Mouse (Mus musculus) neural tube, embryonic 14.5 days (tissue): ENCODE data around the gene Rps6kc1. TPM values are rescaled to one million over a fixed set of nuclear protein-coding genes. Genes with fewer than 3 reads are reported as not detected.

Experiments used
- ATAC-seq: fragments of 200-750 bp; cut with Nextera tagmentation; 2 replicates; pipeline ENCODE4 v1.8.0; 2017; ENCODE audit warnings: low read depth, mild to moderate bottlenecking, moderate TSS enrichment, moderate library complexity
- H3K27ac ChIP-seq: fragments of 300-500 bp; sonication (generic); 2 replicates; pipeline ENCODE4 v1.5.1; 2014; ENCODE audit warnings: low read depth, mild to moderate bottlenecking, control low read depth, low read length, moderate library complexity, mixed read lengths
- H3K27me3 ChIP-seq: fragments of 300-500 bp; sonication (generic); 2 replicates; pipeline ENCODE4 v1.6.1; 2014; ENCODE audit warnings: low read length; ENCODE audit not compliant: control insufficient read depth, insufficient read depth
- H3K36me3 ChIP-seq: fragments of 300-500 bp; sonication (generic); 2 replicates; pipeline ENCODE4 v1.6.1; 2014; ENCODE audit warnings: low read length, mixed read lengths; ENCODE audit not compliant: control insufficient read depth, insufficient read depth
- H3K4me1 ChIP-seq: fragments of 300-500 bp; sonication (generic); 2 replicates; pipeline ENCODE4 v1.6.1; 2014; ENCODE audit warnings: low read length; ENCODE audit not compliant: control insufficient read depth, insufficient read depth
- H3K4me2 ChIP-seq: fragments of 300-500 bp; sonication (generic); 2 replicates; pipeline ENCODE4 v1.6.1; 2014; ENCODE audit warnings: mild to moderate bottlenecking, low read depth, low read length, control low read depth
- H3K4me3 ChIP-seq: fragments of 300-500 bp; sonication (generic); 2 replicates; pipeline ENCODE4 v1.5.1; 2014; ENCODE audit warnings: low read depth, low read length, control low read depth, mixed read lengths
- H3K9ac ChIP-seq: fragments of 300-500 bp; sonication (generic); replicated peaks from 2 replicates; pipeline ENCODE4 v1.6.1; 2014; ENCODE audit warnings: low read depth, mild to moderate bottlenecking, control low read depth, low read length, mixed read lengths
- H3K9me3 ChIP-seq: fragments of 300-500 bp; sonication (generic); 2 replicates; pipeline ENCODE4 v1.6.1; 2016; ENCODE audit warnings: low read length; ENCODE audit not compliant: control insufficient read depth
- WGBS: fragments of 180-500 bp; shearing (Covaris S2); extraction: QIAGEN DNeasy Blood & Tissue Kit; methylation state at CpG from one replicate; pipeline ENCODE4 v1.1.7; 2014; 5-methylcytosine and 5-hydroxymethylcytosine counted together
- polyA plus RNA-seq: library from polyadenylated mRNA; unstranded; fragments of >200 nt; fragmentation: Nextera tagmentation; extraction: Ambion mirVana; gene quantifications from 2 replicates; pipeline ENCODE4 v1.2.1, GENCODE M21; 2014

The Rps6kc1 gene
- polyA plus RNA-seq, 1 experiment from 2014 or later = 27.6 TPM

- ATAC-seq = no peak
- Histone ChIP-seq H3K4me2 (no peak overlapping the region), H3K4me1 (no peaks in the 10 kb centered on the region), H3K36me3 (no peaks in the 10 kb centered on the region), H3K27ac (no peak overlapping the region), H3K9ac (no peak overlapping the region), H3K4me3 (no peak overlapping the region), H3K9me3 (no peaks in the 10 kb centered on the region), H3K27me3 (no peaks in the 10 kb centered on the region)
- WGBS = 69% methylated on average over 11 of the region's 11 CpGs
Observed at GRCm38 (mm10) chr1:190695589-190695988, 216.0 kb downstream of the Rps6kc1 start.

GRCm38 (mm10) chr1:190690528-190691262 is 220.9 kb downstream of the Rps6kc1 start:
- no peaks in the 10 kb centered on the region for H3K27me3 ChIP-seq
- 0 out of 2 replicates have a peak overlapping the region, but pooled peaks have one; percentile 16 for H3K9ac ChIP-seq
- WGBS = 50% methylated on average over 29 of the region's 29 CpGs
- H3K27ac ChIP-seq = peak overlapping the region; percentile 48; the same call in 1 of the 2 replicates
- H3K4me3 ChIP-seq = no peak overlapping the region
- 0 out of 2 replicates have a peak overlapping the region, but pooled peaks have one; percentile 18 for H3K4me2 ChIP-seq
- H3K9me3 ChIP-seq = no peaks in the 10 kb centered on the region
- no peaks in the 10 kb centered on the region for H3K36me3 ChIP-seq
- ATAC-seq = peak; percentile 73
- no peaks in the 10 kb centered on the region for H3K4me1 ChIP-seq

GRCm38 (mm10) chr1:190683060-190683459 is 228.5 kb downstream of the Rps6kc1 start:
- no peaks in the 10 kb centered on the region for H3K27me3 ChIP-seq
- no peak overlapping the region; the same call in 1 of the 2 replicates for H3K27ac ChIP-seq
- H3K9ac ChIP-seq = no peak overlapping the region
- H3K36me3 ChIP-seq = no peaks in the 10 kb centered on the region
- no peak for ATAC-seq
- no peak overlapping the region for H3K4me3 ChIP-seq
- no peak overlapping the region for H3K4me2 ChIP-seq
- H3K4me1 ChIP-seq = peaks cover 9% of the 10 kb centered on the region; the same call in 1 of the 2 replicates
- 93% methylated on average over 7 of the region's 7 CpGs for WGBS
- no peaks in the 10 kb centered on the region for H3K9me3 ChIP-seq

GRCm38 (mm10) chr1:190682021-190682926 is 229.3 kb downstream of the Rps6kc1 start:
- WGBS = 33% methylated on average over 25 of the region's 25 CpGs
- H3K36me3 ChIP-seq = no peaks in the 10 kb centered on the region
- peak overlapping the region; percentile 73 for H3K27ac ChIP-seq
- no peak overlapping the region for H3K4me3 ChIP-seq
- H3K9me3 ChIP-seq = no peaks in the 10 kb centered on the region
- H3K4me2 ChIP-seq = peak overlapping the region; percentile 32
- peak overlapping the region; percentile 12; the same call in 1 of the 2 replicates for H3K9ac ChIP-seq
- H3K4me1 ChIP-seq = peaks cover 9% of the 10 kb centered on the region; the same call in 1 of the 2 replicates
- no peaks in the 10 kb centered on the region for H3K27me3 ChIP-seq
- peak; percentile 86 for ATAC-seq

GRCm38 (mm10) chr1:190675455-190675854 is 236.1 kb downstream of the Rps6kc1 start:
- H3K27ac ChIP-seq = no peak overlapping the region
- H3K9me3 ChIP-seq = no peaks in the 10 kb centered on the region
- no peak overlapping the region for H3K4me2 ChIP-seq
- H3K9ac ChIP-seq = no peak overlapping the region
- H3K4me1 ChIP-seq = no peaks in the 10 kb centered on the region
- no peak for ATAC-seq
- H3K27me3 ChIP-seq = no peaks in the 10 kb centered on the region
- 84% methylated on average over 3 of the region's 3 CpGs for WGBS
- no peaks in the 10 kb centered on the region for H3K36me3 ChIP-seq
- no peak overlapping the region for H3K4me3 ChIP-seq

GRCm38 (mm10) chr1:190669099-190669498 is 242.5 kb downstream of the Rps6kc1 start:
- WGBS = 81% methylated on average over 10 of the region's 10 CpGs
- Histone ChIP-seq H3K9me3 (no peaks in the 10 kb centered on the region), H3K36me3 (no peaks in the 10 kb centered on the region), H3K4me2 (no peak overlapping the region), H3K27ac (no peak overlapping the region), H3K4me1 (no peaks in the 10 kb centered on the region), H3K9ac (no peak overlapping the region), H3K27me3 (no peaks in the 10 kb centered on the region), H3K4me3 (no peak overlapping the region)
- no peak for ATAC-seq

GRCm38 (mm10) chr1:190667821-190668220 is 243.7 kb downstream of the Rps6kc1 start:
- 97% methylated on average over 11 of the region's 11 CpGs for WGBS
- Histone ChIP-seq H3K9me3 (no peaks in the 10 kb centered on the region), H3K27me3 (no peaks in the 10 kb centered on the region), H3K4me3 (no peak overlapping the region), H3K36me3 (no peaks in the 10 kb centered on the region), H3K4me2 (no peak overlapping the region), H3K4me1 (no peaks in the 10 kb centered on the region), H3K9ac (no peak overlapping the region), H3K27ac (no peak overlapping the region)
- no peak for ATAC-seq

GRCm38 (mm10) chr1:190667326-190667725 is 244.2 kb downstream of the Rps6kc1 start:
- Histone ChIP-seq H3K4me1 (no peaks in the 10 kb centered on the region), H3K4me2 (no peak overlapping the region), H3K4me3 (no peak overlapping the region), H3K36me3 (no peaks in the 10 kb centered on the region), H3K27ac (no peak overlapping the region), H3K9me3 (no peaks in the 10 kb centered on the region), H3K9ac (no peak overlapping the region), H3K27me3 (no peaks in the 10 kb centered on the region)
- WGBS = 94% methylated on average over 5 of the region's 5 CpGs
- ATAC-seq = no peak

- Histone ChIP-seq H3K27ac (no peak overlapping the region), H3K36me3 (no peaks in the 10 kb centered on the region), H3K4me1 (no peaks in the 10 kb centered on the region), H3K4me2 (no peak overlapping the region), H3K27me3 (no peaks in the 10 kb centered on the region), H3K9ac (no peak overlapping the region), H3K4me3 (no peak overlapping the region), H3K9me3 (no peaks in the 10 kb centered on the region)
- no peak for ATAC-seq
- WGBS = 72% methylated on average over 8 of the region's 8 CpGs
Observed at GRCm38 (mm10) chr1:190665490-190665875, 246.1 kb downstream of the Rps6kc1 start.
